In the genomic region with DNA sequence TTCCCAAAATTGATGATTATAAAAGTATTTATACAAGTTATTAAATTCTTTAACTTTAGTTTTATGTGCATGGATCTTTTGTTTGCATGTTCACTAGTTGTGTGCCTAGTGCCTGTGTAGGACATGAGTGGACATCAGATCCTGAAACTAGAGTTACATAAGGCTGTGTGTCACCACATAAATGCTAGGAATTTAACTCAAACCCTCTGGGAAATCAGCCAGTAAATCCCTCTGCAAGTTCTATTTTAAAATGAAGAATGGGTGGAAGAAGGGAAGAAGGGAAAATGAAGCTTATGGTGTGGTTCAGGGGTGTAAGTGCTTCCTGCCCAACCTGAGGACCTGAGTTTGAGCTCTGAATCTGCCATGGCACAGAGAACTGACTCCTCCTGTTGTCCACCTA, we compare ENCODE assay signal across 27 mouse cellular contexts. TPM values are rescaled to one million over a fixed set of nuclear protein-coding genes. Genes with fewer than 3 reads are reported as not detected.
DNase-seq lines count a peak whose midpoint lies in the region; ATAC-seq and TF ChIP-seq lines count a peak whose summit lies in the region.
"Had no signal": no experiment of that assay in that cellular context is flagged by ENCODE, and none has a peak within 500 bp of the region (broad histone marks: within the 10 kb centered on the region; RNA-seq: fewer than 3 reads in every experiment).

No protein-coding gene starts in this region.

- H3K27me3 ChIP-seq in heart, embryonic 12.5 days (replicated peaks), result no peaks in the 10 kb centered on the region
- no peaks in the 10 kb centered on the region for H3K27me3 ChIP-seq in lung, postnatal 0 days (replicated peaks; ENCODE audit: insufficient read depth, low read length)
- no peaks in the 10 kb centered on the region for H3K27me3 ChIP-seq in Patski
- H3K27me3 ChIP-seq: embryonic facial prominence, embryonic 12.5 days; embryonic facial prominence, embryonic 15.5 days; forebrain, embryonic 13.5 days; heart, embryonic 15.5 days; hindbrain, embryonic 13.5 days; intestine, embryonic 15.5 days had no signal

- TF ChIP-seq EP300 in lung, postnatal 0 days (IDR thresholded peaks at IDR 0.05), result no peak

- peaks cover 60% of the 10 kb centered on the region for H3K36me3 ChIP-seq in heart, embryonic 12.5 days
- H3K36me3 ChIP-seq in lung, postnatal 0 days (ENCODE audit: insufficient read depth, low read length), result peaks cover 9% of the 10 kb centered on the region; the same call in 1 of the 2 replicates

- H3K9ac ChIP-seq in heart, embryonic 12.5 days, result no peak overlapping the region
- no peak overlapping the region for H3K9ac ChIP-seq in lung, postnatal 0 days (replicated peaks; ENCODE audit: low read depth)
- H3K9ac ChIP-seq: embryonic facial prominence, embryonic 12.5 days; embryonic facial prominence, embryonic 15.5 days; forebrain, embryonic 13.5 days; heart, embryonic 15.5 days; hindbrain, embryonic 13.5 days; intestine, embryonic 15.5 days had no signal

- H3K4me1 ChIP-seq in heart, embryonic 12.5 days (replicated peaks), result no peaks in the 10 kb centered on the region
- H3K4me1 ChIP-seq in lung, postnatal 0 days (ENCODE audit: insufficient read depth, low read depth, low read length), result no peaks in the 10 kb centered on the region
- H3K4me1 ChIP-seq in lung, adult 2 months (ENCODE audit: control insufficient read depth, insufficient read depth, low read length), result peaks cover 2% of the 10 kb centered on the region
- H3K4me1 ChIP-seq: embryonic facial prominence, embryonic 12.5 days; embryonic facial prominence, embryonic 15.5 days; forebrain, embryonic 13.5 days; heart, embryonic 15.5 days; hindbrain, embryonic 10.5 days; hindbrain, embryonic 13.5 days; intestine, embryonic 15.5 days had no signal

- peak; percentile 42 for DNase-seq in heart, adult 11 months
- peak; percentile 43 for DNase-seq in lung, postnatal 0 days (ENCODE audit: low spot score)
- DNase-seq in lung, adult 2 months, result no peak
- DNase-seq in Patski (ENCODE audit: low read depth, low spot score), result no peak
- no peak for DNase-seq in spleen, postnatal 4 days (ENCODE audit: low spot score in 2 of 2)
- no peak for DNase-seq in testis, postnatal 14 days (ENCODE audit: low spot score)
- DNase-seq: adrenal gland, adult 8-10 months; adrenal gland, postnatal 25 days; cerebellum, adult 2 months; cerebellum, adult 9-11 months; gastrocnemius, postnatal 10 days; gastrocnemius, postnatal 36 days; heart, postnatal 10 days; heart, postnatal 36 days had no signal

- H3K4me2 ChIP-seq in heart, embryonic 12.5 days, result no peak overlapping the region
- H3K4me2 ChIP-seq in lung, postnatal 0 days (replicated peaks; ENCODE audit: low read depth, low read length), result no peak overlapping the region
- H3K4me2 ChIP-seq: embryonic facial prominence, embryonic 12.5 days; embryonic facial prominence, embryonic 15.5 days; forebrain, embryonic 13.5 days; heart, embryonic 11.5 days; heart, embryonic 15.5 days; hindbrain, embryonic 13.5 days; intestine, embryonic 15.5 days had no signal

- in situ Hi-C loops in Patski (cut with MboI; ENCODE audit: low pct_unique_long_range_greater_than_20kb), result no loop called here

- POLR2A ChIA-PET in Patski (lab: Charles Lee), result no interaction called here

- CTCF ChIA-PET in Patski (lab: Charles Lee), result interaction anchor here (0.9 to 1.3 kb wide), 2 partner anchors 14 to 251 kb away, joined by 3 to 5 read pairs; no protein-coding TSS in a partner anchor

- TF ChIP-seq CTCF in lung, postnatal 0 days (IDR thresholded peaks at IDR 0.05), result no peak
- TF ChIP-seq CTCF in lung, adult 2 months (IDR thresholded peaks at IDR 0.05; ENCODE audit: insufficient read depth, low read length), result no peak
- no peak for TF ChIP-seq CTCF in Patski (IDR thresholded peaks at IDR 0.05)

- no peak for TF ChIP-seq POLR2A in lung, adult 2 months (IDR thresholded peaks at IDR 0.05; ENCODE audit: borderline replicate concordance, extremely low read depth, low read depth, low read length)

- H3K4me3 ChIP-seq in heart, embryonic 12.5 days, result no peak overlapping the region
- H3K4me3 ChIP-seq in lung, postnatal 0 days (ENCODE audit: low read depth, low read length), result no peak overlapping the region
- no peak overlapping the region for H3K4me3 ChIP-seq in lung, adult 2 months (replicated peaks; ENCODE audit: extremely low read depth, low read depth, low read length)
- H3K4me3 ChIP-seq: embryonic facial prominence, embryonic 12.5 days; embryonic facial prominence, embryonic 15.5 days; forebrain, embryonic 13.5 days; heart, embryonic 15.5 days; hindbrain, embryonic 10.5 days; hindbrain, embryonic 13.5 days; intestine, embryonic 15.5 days had no signal

- H3K9me3 ChIP-seq in heart, embryonic 12.5 days (replicated peaks), result no peaks in the 10 kb centered on the region
- H3K9me3 ChIP-seq in lung, postnatal 0 days (ENCODE audit: low read length), result no peaks in the 10 kb centered on the region
- H3K9me3 ChIP-seq: embryonic facial prominence, embryonic 12.5 days; embryonic facial prominence, embryonic 15.5 days; forebrain, embryonic 13.5 days; heart, embryonic 15.5 days; hindbrain, embryonic 10.5 days; hindbrain, embryonic 13.5 days; intestine, embryonic 15.5 days had no signal

- no peak for ATAC-seq in heart, embryonic 12.5 days (ENCODE audit: insufficient number of reproducible peaks, low FRiP score)
- ATAC-seq in lung, postnatal 0 days, result no peak
- peak; percentile 47 for ATAC-seq in Patski
- ATAC-seq in activated CD4-positive, CD25-positive, alpha-beta regulatory T cell, adult 4 months, result no peak
- ATAC-seq: CD4-positive, CD25-positive, alpha-beta regulatory T cell, adult 4 months; forebrain, embryonic 13.5 days; forebrain, embryonic 16.5 days; hindbrain, embryonic 16.5 days; intestine, embryonic 15.5 days had no signal

- no peak overlapping the region; the same call in 1 of the 2 replicates for H3K27ac ChIP-seq in heart, embryonic 12.5 days (ENCODE audit: poor library complexity, severe bottlenecking)
- H3K27ac ChIP-seq in lung, postnatal 0 days (ENCODE audit: low read length), result no peak overlapping the region
- H3K27ac ChIP-seq: embryonic facial prominence, embryonic 12.5 days; embryonic facial prominence, embryonic 15.5 days; forebrain, embryonic 13.5 days; heart, embryonic 15.5 days; hindbrain, embryonic 10.5 days; hindbrain, embryonic 13.5 days; intestine, embryonic 15.5 days had no signal

RNA-seq across cellular contexts. Expression of a gene that starts 26.4 kb away (rescaled TPM):
- polyA plus RNA-seq in heart, embryonic 12.5 days (2016; fragmentation: Nextera tagmentation; extraction: Ambion mirVana), result 104 and 108 TPM in 2 replicates
- polyA plus RNA-seq in lung, postnatal 0 days (2015; fragmentation: Nextera tagmentation; extraction: Ambion mirVana), result 93.1 and 103 TPM in 2 replicates
- polyA plus RNA-seq in lung, adult 2 months (2012; rRNA removed), result 22.5 and 37.7 TPM in 2 replicates
- polyA plus RNA-seq in Patski (2021), result 152 TPM
- 100 to 1,000 TPM; 465 to 556 TPM for polyA plus RNA-seq in activated CD4-positive, CD25-positive, alpha-beta regulatory T cell, adult 4 months (2017; shearing (Covaris generic))

Comparison
In these comparisons a context has a peak if more than half of its experiments do, and no peak if none do; other contexts are left out.
1. DNase-seq: peak in heart, adult 11 months (single experiment) and lung, postnatal 0 days (single experiment); none in lung, adult 2 months (single experiment), Patski (single experiment), spleen, postnatal 4 days (0 of 2) and testis, postnatal 14 days (single experiment).